Comparison of ENCODE assay signal across 11 mouse cellular contexts in genomic region chr1:182052973-182053372, GRCm38 (mm10). TPM values are rescaled to one million over a fixed set of nuclear protein-coding genes. Genes with fewer than 3 reads are reported as not detected.
DNase-seq lines count a peak whose midpoint lies in the region; ATAC-seq lines count a peak whose summit lies in the region.
"Had no signal": no experiment of that assay in that cellular context is flagged by ENCODE, and none has a peak within 500 bp of the region (broad histone marks: within the 10 kb centered on the region; RNA-seq: fewer than 3 reads in every experiment).

No protein-coding gene starts in this region.

- H3K27me3 ChIP-seq in kidney, embryonic 15.5 days, result no peaks in the 10 kb centered on the region
- H3K27me3 ChIP-seq in embryonic facial prominence, embryonic 10.5 days (replicated peaks; ENCODE audit: low read depth, poor library complexity, severe bottlenecking), result no peaks in the 10 kb centered on the region
- H3K27me3 ChIP-seq in limb, embryonic 13.5 days, result no peaks in the 10 kb centered on the region

- H3K4me2 ChIP-seq in kidney, embryonic 15.5 days, result no peak overlapping the region
- H3K4me2 ChIP-seq in limb, embryonic 13.5 days (replicated peaks), result no peak overlapping the region; the same call in 1 of the 2 replicates

- H3K27ac ChIP-seq in kidney, embryonic 15.5 days, result peak overlapping the region; percentile 4; the same call in 1 of the 2 replicates
- H3K27ac ChIP-seq in embryonic facial prominence, embryonic 10.5 days (replicated peaks), result peak overlapping the region; percentile 59
- H3K27ac ChIP-seq in limb, embryonic 13.5 days, result peak overlapping the region; percentile 61; the same call in 1 of the 2 replicates

- WGBS in kidney, embryonic 15.5 days, result 20% methylated on average over 10 of the region's 10 CpGs
- 42% methylated on average over 10 of the region's 10 CpGs for WGBS in embryonic facial prominence, embryonic 10.5 days
- 12% methylated on average over 10 of the region's 10 CpGs for WGBS in limb, embryonic 13.5 days

- peaks cover 20% of the 10 kb centered on the region for H3K4me1 ChIP-seq in kidney, embryonic 15.5 days
- peaks cover 22% of the 10 kb centered on the region for H3K4me1 ChIP-seq in embryonic facial prominence, embryonic 10.5 days
- H3K4me1 ChIP-seq in limb, embryonic 13.5 days, result peaks cover 18% of the 10 kb centered on the region

- no peaks in the 10 kb centered on the region for H3K36me3 ChIP-seq in kidney, embryonic 15.5 days
- no peaks in the 10 kb centered on the region for H3K36me3 ChIP-seq in embryonic facial prominence, embryonic 10.5 days (replicated peaks)
- no peaks in the 10 kb centered on the region for H3K36me3 ChIP-seq in limb, embryonic 13.5 days

- no peak overlapping the region for H3K4me3 ChIP-seq in kidney, embryonic 15.5 days (replicated peaks)
- H3K4me3 ChIP-seq in embryonic facial prominence, embryonic 10.5 days, result no peak overlapping the region
- H3K4me3 ChIP-seq in limb, embryonic 13.5 days, result no peak overlapping the region

- no peak overlapping the region for H3K9ac ChIP-seq in kidney, embryonic 15.5 days
- H3K9ac ChIP-seq in limb, embryonic 13.5 days, result no peak overlapping the region

- ATAC-seq in kidney, embryonic 15.5 days (replicated peaks; ENCODE audit: low FRiP score), result 0 out of 2 replicates have a peak, but pooled peaks have one; percentile 33
- peak; percentile 62; the same call in 1 of the 2 replicates for ATAC-seq in limb, embryonic 13.5 days (ENCODE audit: low FRiP score, low read depth)
- ATAC-seq in inflammation-experienced regulatory T-cells, adult 6 months, result no peak
- no peak for ATAC-seq in megakaryocyte-erythroid progenitor cell, adult 5-6 weeks (replicated peaks; ENCODE audit: low FRiP score, low TSS enrichment, poor library complexity, severe bottlenecking)

- DNase-seq in kidney, postnatal 10 days, result no peak
- peak; percentile 14 for DNase-seq in adipocyte (ENCODE audit: low spot score)
- DNase-seq in embryonic facial prominence, embryonic 10.5 days (ENCODE audit: low spot score), result peak; percentile 66
- no peak for DNase-seq in layer of hippocampus, adult 11-12 months (ENCODE audit: low spot score)
- DNase-seq: cerebellum, adult 8-10 months; gastrocnemius, postnatal 25 days; kidney, adult 8-10 months had no signal

- H3K9me3 ChIP-seq in kidney, embryonic 15.5 days (replicated peaks), result no peaks in the 10 kb centered on the region
- no peaks in the 10 kb centered on the region for H3K9me3 ChIP-seq in embryonic facial prominence, embryonic 10.5 days
- no peaks in the 10 kb centered on the region for H3K9me3 ChIP-seq in limb, embryonic 13.5 days

RNA-seq across cellular contexts. Expression of gene Enah, which starts 33.2 kb away (rescaled TPM):
- polyA plus RNA-seq in kidney, embryonic 15.5 days (2015; fragmentation: Nextera tagmentation; extraction: Ambion mirVana), result 14.5 and 17.3 TPM in 2 replicates
- polyA plus RNA-seq in embryonic facial prominence, embryonic 10.5 days (2016; fragmentation: Nextera tagmentation; extraction: Ambion mirVana), result 30.4 and 30.6 TPM in 2 replicates
- polyA plus RNA-seq in limb, embryonic 13.5 days (2015; fragmentation: Nextera tagmentation; extraction: Ambion mirVana), result 27.1 and 31.9 TPM in 2 replicates
- under 1 TPM in 2 of 3 experiments, not detected in 1; 0.31 to 0.74 TPM for polyA plus RNA-seq in inflammation-experienced regulatory T-cells, adult 6 months (2017; shearing (Covaris generic))
- total RNA-seq in megakaryocyte-erythroid progenitor cell, adult 5-6 weeks (2014; fragmentation: Nextera tagmentation), result 0.57 and 0.72 TPM in 2 replicates
- total RNA-seq in megakaryocyte-erythroid progenitor cell, adult 5-6 weeks (2017), result 0.11 and 4.9 TPM in 2 replicates

Comparison
In these comparisons a context has a peak if more than half of its experiments do, and no peak if none do; other contexts are left out.
1. ATAC-seq: peak in kidney, embryonic 15.5 days (single experiment) and limb, embryonic 13.5 days (single experiment); none in inflammation-experienced regulatory T-cells, adult 6 months (single experiment) and megakaryocyte-erythroid progenitor cell, adult 5-6 weeks (single experiment).
2. H3K27ac ChIP-seq: peak in every context shown above with its lines; median percentile 61 in limb, embryonic 13.5 days; 59 in embryonic facial prominence, embryonic 10.5 days; 4 in kidney, embryonic 15.5 days.
3. DNase-seq: peak in adipocyte (single experiment) and embryonic facial prominence, embryonic 10.5 days (single experiment); none in kidney, postnatal 10 days (single experiment) and layer of hippocampus, adult 11-12 months (single experiment).